Mouse (Mus musculus) testis, adult 2 months (tissue): ENCODE data around the gene Gm128. TPM values are rescaled to one million over a fixed set of nuclear protein-coding genes. Genes with fewer than 3 reads are reported as not detected.

ENCODE experiments used
- H3K27ac ChIP-seq: fragments of 200-500 bp; 2 replicates; pipeline ENCODE4 v1.5.1; 2012; ENCODE audit warnings: low read depth, low read length; ENCODE audit not compliant: control insufficient read depth, insufficient read depth
- H3K27me3 ChIP-seq: fragments of 200-500 bp; 2 replicates; pipeline ENCODE4 v1.6.1; 2012; ENCODE audit warnings: mild to moderate bottlenecking, low read length, moderate library complexity; ENCODE audit not compliant: control insufficient read depth, insufficient read depth
- H3K36me3 ChIP-seq: fragments of 200-500 bp; 2 replicates; pipeline ENCODE4 v1.6.1; 2012; ENCODE audit warnings: mild to moderate bottlenecking, low read length; ENCODE audit not compliant: control insufficient read depth, insufficient read depth
- H3K4me1 ChIP-seq: fragments of 200-500 bp; 2 replicates; pipeline ENCODE4 v1.6.1; 2012; ENCODE audit warnings: low read length; ENCODE audit not compliant: control insufficient read depth, insufficient read depth
- H3K4me3 ChIP-seq: fragments of 200-500 bp; 2 replicates; pipeline ENCODE4 v1.5.1; 2012; ENCODE audit warnings: low read depth, mild to moderate bottlenecking, low read length, moderate library complexity, mixed read lengths; ENCODE audit not compliant: control insufficient read depth
- CTCF ChIP-seq: fragments of 200-500 bp; IDR thresholded peaks from 2 replicates; pipeline ENCODE4 v1.5.1; 2012; ENCODE audit warnings: low read depth, mild to moderate bottlenecking, inconsistent platforms, low read length, moderate library complexity; ENCODE audit not compliant: control insufficient read depth, insufficient read depth, insufficient replicate concordance
- POLR2A ChIP-seq: fragments of 200-500 bp; IDR thresholded peaks from 2 replicates; pipeline ENCODE4 v1.6.1; 2012; ENCODE audit warnings: low read depth, mild to moderate bottlenecking, inconsistent platforms, low read length, moderate library complexity; ENCODE audit not compliant: control insufficient read depth
- polyA plus RNA-seq: library from polyadenylated mRNA; depleted of rRNA; stranded (reverse); fragments of >200 nt; gene quantifications from 2 replicates; pipeline ENCODE4 v1.2.3, GENCODE M21; 2012

The Gm128 gene
- polyA plus RNA-seq, 1 experiment = 603 TPM

- H3K27me3 ChIP-seq = no peaks in the 10 kb centered on the region
- peak overlapping the region; percentile 90 for H3K27ac ChIP-seq
- no peak for TF ChIP-seq POLR2A
- TF ChIP-seq CTCF = no peak
- H3K4me3 ChIP-seq = peak overlapping the region; percentile 94
- H3K4me1 ChIP-seq = peaks cover 6% of the 10 kb centered on the region
- peaks cover 3% of the 10 kb centered on the region for H3K36me3 ChIP-seq
These were observed 11.5 kb downstream of the Gm128 start for GRCm38 (mm10) chr3:95229781-95230494.

- Histone ChIP-seq H3K27me3 (no peaks in the 10 kb centered on the region), H3K4me3 (peak overlapping the region; percentile 94), H3K4me1 (peaks cover 6% of the 10 kb centered on the region), H3K27ac (peak overlapping the region; percentile 65), H3K36me3 (peaks cover 3% of the 10 kb centered on the region)
- TF ChIP-seq POLR2A = no peak
- TF ChIP-seq CTCF = no peak
These were observed 12.3 kb downstream of the Gm128 start for GRCm38 (mm10) chr3:95228894-95229780.

- TF ChIP-seq POLR2A (peak; percentile 58; the same call in 1 of the 2 replicates), CTCF (no peak)
These were observed 13.1 kb downstream of the Gm128 start, which contains the start of gene Cdc42se1 for GRCm38 (mm10) chr3:95228148-95228893. Cdc42se1 (plus strand) TSS chr3:95228732.

GRCm38 (mm10) chr3:95227214-95227613 lies 14.2 kb downstream of the Gm128 start:
- Histone ChIP-seq H3K4me3 (peak overlapping the region; percentile 72), H3K4me1 (peaks cover 6% of the 10 kb centered on the region), H3K27me3 (no peaks in the 10 kb centered on the region), H3K36me3 (no peaks in the 10 kb centered on the region), H3K27ac (no peak overlapping the region)
- TF ChIP-seq POLR2A (no peak), CTCF (no peak)

More at GRCm38 (mm10) chr3:95228148-95228893, 13.1 kb downstream of the Gm128 start, which contains the start of gene Cdc42se1:
- peaks cover 6% of the 10 kb centered on the region for H3K4me1 ChIP-seq
- peak within 1 kb of the TSS; percentile 94 for H3K4me3 ChIP-seq
- no peaks in the 10 kb centered on the region for H3K27me3 ChIP-seq
- no peaks in the 10 kb centered on the region; the same call in 1 of the 2 replicates for H3K36me3 ChIP-seq
- H3K27ac ChIP-seq = peak within 1 kb of the TSS; percentile 93

GRCm38 (mm10) chr3:95224295-95224694 lies 17.1 kb downstream of the Gm128 start:
- Histone ChIP-seq H3K4me3 (no peak overlapping the region), H3K4me1 (no peaks in the 10 kb centered on the region), H3K27ac (no peak overlapping the region), H3K27me3 (no peaks in the 10 kb centered on the region), H3K36me3 (no peaks in the 10 kb centered on the region)
- TF ChIP-seq POLR2A (no peak), CTCF (no peak)

- Histone ChIP-seq H3K27ac (no peak overlapping the region), H3K36me3 (no peaks in the 10 kb centered on the region), H3K4me1 (no peaks in the 10 kb centered on the region), H3K27me3 (no peaks in the 10 kb centered on the region), H3K4me3 (no peak overlapping the region)
- TF ChIP-seq POLR2A = no peak
These were observed 18.4 kb downstream of the Gm128 start for GRCm38 (mm10) chr3:95223041-95223440.
